Mouse (Mus musculus) G1E (cell line): ENCODE measurements at regions not wholly inside any gene's neighbourhood (a gene's known extent, or its start where the extent isn't known, plus 50 kb on each side); places are given as distances from the start of the nearest gene placed in this dataset.

ENCODE experiments used
- CTCF ChIP-seq: IDR thresholded peaks from 2 replicates; pipeline ENCODE4 v1.5.1; 2012; ENCODE audit warnings: low read depth, low read length, inconsistent platforms, mixed read lengths
- GATA1 ChIP-seq: IDR thresholded peaks from 2 replicates; pipeline ENCODE4 v1.6.1; 2012; ENCODE audit warnings: borderline replicate concordance, low read length, inconsistent platforms, mixed read lengths

GRCm38 (mm10) chr5:64435491-64435890 lies 279.4 kb downstream of the Tbc1d1 start:
- no peak for TF ChIP-seq GATA1
- no peak for TF ChIP-seq CTCF
